Mouse (Mus musculus) lung, embryonic 16.5 days (tissue): ENCODE measurements around the gene Prl2c5. TPM values are rescaled to one million over a fixed set of nuclear protein-coding genes. Genes with fewer than 3 reads are reported as not detected.
"Not testable (repeated sequence)": the region's sequence is repeated elsewhere in the genome, so short reads cannot be mapped to it uniquely, and the experiment has no call there.

ENCODE experiments used
- ATAC-seq: fragments of 200-750 bp; cut with Nextera tagmentation; 2 replicates; pipeline ENCODE4 v1.8.0; 2017; ENCODE audit warnings: low read depth, mild to moderate bottlenecking, moderate library complexity
- H3K27ac ChIP-seq: fragments of 300-500 bp; sonication (generic); 2 replicates; pipeline ENCODE4 v1.5.1; 2014; ENCODE audit warnings: mild to moderate bottlenecking, control low read depth, low read length
- H3K27me3 ChIP-seq: fragments of 300-500 bp; sonication (generic); 2 replicates; pipeline ENCODE4 v1.6.1; 2014; ENCODE audit warnings: low read depth, low read length, mixed read lengths; ENCODE audit not compliant: control insufficient read depth, insufficient read depth
- H3K36me3 ChIP-seq: fragments of 300-500 bp; sonication (generic); 2 replicates; pipeline ENCODE4 v1.6.1; 2014; ENCODE audit warnings: low read length; ENCODE audit not compliant: control insufficient read depth, insufficient read depth
- H3K4me1 ChIP-seq: fragments of 300-500 bp; sonication (generic); replicated peaks from 2 replicates; pipeline ENCODE4 v1.6.1; 2014; ENCODE audit warnings: low read length, mixed read lengths; ENCODE audit not compliant: control insufficient read depth, insufficient read depth
- H3K4me2 ChIP-seq: fragments of 300-500 bp; sonication (generic); 2 replicates; pipeline ENCODE4 v1.6.1; 2014; ENCODE audit warnings: low read depth, low read length, control low read depth
- H3K4me3 ChIP-seq: fragments of 300-500 bp; sonication (generic); 2 replicates; pipeline ENCODE4 v1.5.1; 2014; ENCODE audit warnings: mild to moderate bottlenecking, low read length, control low read depth
- H3K9ac ChIP-seq: fragments of 300-500 bp; sonication (generic); 2 replicates; pipeline ENCODE4 v1.6.1; 2014; ENCODE audit warnings: low read length, control low read depth
- H3K9me3 ChIP-seq: fragments of 300-500 bp; sonication (generic); 2 replicates; pipeline ENCODE4 v1.6.1; 2016; ENCODE audit warnings: low read length; ENCODE audit not compliant: control insufficient read depth
- WGBS: fragments of 180-500 bp; shearing (Covaris S2); extraction: QIAGEN DNeasy Blood & Tissue Kit; methylation state at CpG from one replicate; pipeline ENCODE4 v1.1.7; 2014; 5-methylcytosine and 5-hydroxymethylcytosine counted together
- polyA plus RNA-seq: library from polyadenylated mRNA; unstranded; fragments of >200 nt; fragmentation: Nextera tagmentation; extraction: Ambion mirVana; gene quantifications from 2 replicates; pipeline ENCODE4 v1.2.1, GENCODE M21; 2015

Prl2c5 gene
- not detected in 2 replicates for polyA plus RNA-seq

- H3K4me3 ChIP-seq, H3K4me2 ChIP-seq, H3K9me3 ChIP-seq, ATAC-seq, H3K4me1 ChIP-seq, H3K27ac ChIP-seq, H3K36me3 ChIP-seq, H3K27me3 ChIP-seq, H3K9ac ChIP-seq: not testable (repeated sequence)
- 44% methylated on average over 2 of the region's 2 CpGs for WGBS
Measured at GRCm38 (mm10) chr13:13182415-13182814, at the start of gene Prl2c5. Prl2c5 (plus strand) TSS chr13:13182715.

- H3K36me3 ChIP-seq, H3K9me3 ChIP-seq, ATAC-seq, H3K27ac ChIP-seq, H3K4me3 ChIP-seq, H3K4me2 ChIP-seq, H3K27me3 ChIP-seq, H3K9ac ChIP-seq, H3K4me1 ChIP-seq: not testable (repeated sequence)
- 49% methylated on average over 4 of the region's 7 CpGs for WGBS
Measured at GRCm38 (mm10) chr13:13162777-13163485, 19.6 kb upstream of the Prl2c5 start.

DNA sequence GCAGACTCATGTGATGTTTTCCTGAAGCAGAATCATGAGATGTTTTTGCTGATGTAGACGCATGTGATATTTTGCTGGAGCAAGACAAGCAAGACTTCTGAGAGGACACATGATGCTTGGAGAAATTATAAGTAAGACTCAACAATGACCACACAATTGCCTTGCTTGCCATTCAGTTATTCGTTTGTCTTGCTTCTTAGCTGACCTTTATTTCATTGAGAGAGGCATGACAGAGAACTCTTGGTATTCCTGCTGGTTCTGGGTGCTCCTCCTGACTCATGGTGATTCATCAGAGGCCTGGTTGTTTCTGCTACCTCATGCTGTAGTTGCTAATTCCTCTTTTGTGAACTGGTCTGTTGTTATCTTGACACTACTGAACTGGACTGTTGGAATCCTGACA, 13.9 kb upstream of the Prl2c5 start:
- not testable (repeated sequence) for H3K9me3 ChIP-seq, H3K4me3 ChIP-seq, H3K27ac ChIP-seq, H3K9ac ChIP-seq, H3K27me3 ChIP-seq, H3K36me3 ChIP-seq, H3K4me1 ChIP-seq, ATAC-seq, H3K4me2 ChIP-seq
- 71% methylated on average over 2 of the region's 2 CpGs for WGBS

DNA sequence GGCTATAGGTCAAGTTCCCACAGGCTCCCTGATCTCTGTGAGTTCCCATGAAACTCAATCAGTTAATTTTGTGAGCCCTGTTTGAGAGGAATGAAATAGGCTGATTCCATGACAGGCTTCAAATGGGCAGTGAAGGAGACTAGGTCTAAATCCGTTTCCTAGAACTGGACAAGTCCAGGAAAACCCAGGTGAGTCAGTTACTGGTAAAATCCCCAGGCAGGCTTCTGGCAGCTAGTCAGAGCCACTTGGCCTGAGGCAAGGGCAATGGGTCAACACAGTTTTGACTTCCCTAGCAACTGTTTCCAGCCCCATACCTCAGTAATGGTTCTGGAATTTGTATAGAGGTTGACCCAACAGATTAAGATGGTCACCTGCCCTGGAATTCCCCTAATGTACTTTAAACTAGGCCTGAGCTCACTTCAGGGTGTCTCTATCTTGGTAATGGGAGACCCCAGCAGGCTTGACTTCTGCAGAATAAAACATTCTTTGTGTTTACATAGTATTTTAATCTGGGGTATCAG, 8.8 kb upstream of the Prl2c5 start:
- H3K27ac ChIP-seq, H3K4me1 ChIP-seq, H3K4me3 ChIP-seq, H3K4me2 ChIP-seq, H3K36me3 ChIP-seq, H3K27me3 ChIP-seq, ATAC-seq, H3K9ac ChIP-seq, H3K9me3 ChIP-seq: not testable (repeated sequence)
- WGBS = 56% methylated on average over 1 of the region's 1 CpGs

DNA sequence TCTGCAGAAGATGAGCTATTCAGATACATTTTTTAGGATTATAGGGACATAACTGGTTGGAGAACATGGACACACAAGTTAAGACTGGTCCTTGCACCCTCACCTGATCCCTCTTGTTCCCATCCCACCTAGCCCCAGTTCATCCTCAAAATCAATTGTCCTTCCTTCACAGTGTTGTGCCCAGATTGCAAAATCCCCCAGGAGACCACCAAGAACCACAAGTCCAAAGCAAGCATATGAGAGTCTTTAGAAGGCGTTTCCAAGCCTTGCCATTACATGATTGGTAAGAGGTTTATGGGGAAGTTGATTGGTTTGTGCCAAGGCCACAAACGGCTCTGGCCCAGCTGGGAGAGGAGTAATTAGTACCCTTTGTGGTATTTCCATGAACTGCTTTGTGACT, 6.8 kb upstream of the Prl2c5 start:
- not testable (repeated sequence) for H3K4me2 ChIP-seq, H3K36me3 ChIP-seq, H3K27ac ChIP-seq, ATAC-seq, H3K27me3 ChIP-seq, H3K9me3 ChIP-seq, H3K4me1 ChIP-seq, H3K9ac ChIP-seq, H3K4me3 ChIP-seq
- 53% methylated on average over 2 of the region's 2 CpGs for WGBS

DNA sequence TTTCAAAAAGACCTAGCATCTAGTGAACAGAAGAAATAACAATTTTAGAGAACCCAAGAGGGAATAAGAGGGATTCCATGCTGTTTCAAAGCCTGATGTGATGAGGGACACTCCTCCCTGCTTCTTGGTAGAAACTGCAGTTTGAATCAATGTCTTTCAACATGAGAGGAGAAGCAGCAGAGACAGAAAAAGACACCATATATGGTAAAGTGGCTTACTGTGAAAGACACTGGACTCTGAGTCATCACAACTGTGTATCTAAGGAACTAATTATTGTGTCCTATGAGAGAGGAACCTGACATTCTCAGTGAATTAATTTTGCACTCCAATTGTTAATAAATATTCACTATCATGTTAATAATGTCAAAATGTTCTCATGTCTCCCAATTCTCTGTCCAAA, 28.7 kb downstream of the Prl2c5 start:
- ATAC-seq, H3K4me1 ChIP-seq, H3K4me2 ChIP-seq, H3K27me3 ChIP-seq, H3K27ac ChIP-seq, H3K36me3 ChIP-seq, H3K4me3 ChIP-seq, H3K9ac ChIP-seq, H3K9me3 ChIP-seq: not testable (repeated sequence)

- WGBS = 62% methylated on average over 2 of the region's 2 CpGs
- not testable (repeated sequence) for ATAC-seq, H3K27ac ChIP-seq, H3K9me3 ChIP-seq, H3K9ac ChIP-seq, H3K27me3 ChIP-seq, H3K36me3 ChIP-seq, H3K4me3 ChIP-seq, H3K4me2 ChIP-seq, H3K4me1 ChIP-seq
Measured at GRCm38 (mm10) chr13:13216363-13216762, 33.8 kb downstream of the Prl2c5 start.

GRCm38 (mm10) chr13:13220231-13220630, 37.7 kb downstream of the Prl2c5 start:
- H3K4me3 ChIP-seq, H3K4me1 ChIP-seq, ATAC-seq, H3K4me2 ChIP-seq, H3K27me3 ChIP-seq, H3K27ac ChIP-seq, H3K9ac ChIP-seq, H3K36me3 ChIP-seq, H3K9me3 ChIP-seq: not testable (repeated sequence)
- 71% methylated on average over 5 of the region's 5 CpGs for WGBS

DNA sequence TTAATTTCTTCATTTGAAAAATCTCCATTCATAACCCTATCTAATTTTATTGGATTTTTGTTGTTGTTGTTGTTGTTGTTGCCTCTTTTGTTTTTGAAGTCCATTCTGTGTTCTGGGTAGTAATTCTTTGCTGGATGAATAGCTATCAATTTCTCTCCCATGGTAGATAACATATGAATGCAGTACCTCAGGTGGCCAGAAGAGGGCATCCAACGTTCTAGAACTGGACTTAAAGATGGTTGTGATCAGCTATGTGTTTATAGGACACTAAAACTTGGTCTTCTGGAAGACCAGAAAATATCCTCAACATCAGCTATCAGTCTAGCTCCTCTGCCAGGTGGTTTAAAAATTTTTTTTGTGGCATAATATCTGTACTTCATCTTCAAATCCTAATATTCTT, 54.9 kb downstream of the Prl2c5 start:
- WGBS = 0% methylated on average over 1 of the region's 1 CpGs
- H3K27me3 ChIP-seq, H3K4me3 ChIP-seq, H3K27ac ChIP-seq, H3K9ac ChIP-seq, H3K4me1 ChIP-seq, H3K36me3 ChIP-seq, H3K9me3 ChIP-seq, H3K4me2 ChIP-seq, ATAC-seq: not testable (repeated sequence)
